Mouse (Mus musculus) cortical plate, adult 2 months (tissue): Measurements from ENCODE around the gene Fscn2.

ENCODE experiments used
- CTCF ChIP-seq: fragments of 200-500 bp; IDR thresholded peaks from 2 replicates; pipeline ENCODE4 v1.5.1; 2011; ENCODE audit warnings: mild to moderate bottlenecking, control low read depth, low read length; ENCODE audit not compliant: insufficient read depth; ENCODE audit errors: extremely low read depth
- POLR2A ChIP-seq: fragments of 200-500 bp; IDR thresholded peaks from 2 replicates; pipeline ENCODE4 v1.6.1; 2011; ENCODE audit warnings: mild to moderate bottlenecking, low read length, control low read depth; ENCODE audit not compliant: insufficient read depth; ENCODE audit errors: extremely low read depth

DNA sequence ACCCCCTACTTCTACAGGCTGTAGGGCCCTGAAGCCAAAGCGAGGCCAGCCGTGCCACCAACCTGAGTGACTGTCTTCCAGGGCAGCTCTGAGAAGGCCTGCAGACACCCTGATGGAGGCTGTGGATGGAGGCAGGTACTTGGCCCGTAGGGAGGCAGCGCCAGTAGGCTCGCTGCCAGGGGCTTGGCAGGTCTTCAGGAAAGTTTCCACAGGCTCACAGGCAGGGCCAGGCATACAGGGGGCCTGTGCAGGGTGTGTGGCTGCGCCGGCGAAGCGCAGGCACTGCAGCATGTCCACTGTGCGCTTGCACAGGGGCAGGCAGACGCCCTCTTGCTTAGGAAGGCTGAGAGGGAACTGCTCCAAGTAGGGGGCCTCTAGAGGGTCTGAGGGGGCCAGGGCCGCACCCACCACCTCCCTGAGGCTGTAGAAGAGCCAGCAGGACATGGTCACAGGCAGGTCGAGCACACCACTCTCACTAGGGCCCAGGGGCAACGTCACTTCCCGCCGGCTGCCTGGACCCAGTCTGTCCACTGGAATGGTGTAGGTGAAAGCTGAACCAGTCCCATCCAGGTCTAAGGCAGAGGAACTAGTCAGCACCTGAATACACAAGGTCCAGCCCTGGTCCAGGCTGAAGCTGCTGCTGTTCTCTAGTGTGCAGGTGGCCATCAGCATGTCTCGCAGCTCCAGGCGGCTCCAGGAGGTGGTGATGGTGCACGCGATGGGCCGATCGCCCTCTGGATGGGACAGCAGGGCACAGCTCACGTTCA, 12.7 kb downstream of the Fscn2 start:
- no peak for TF ChIP-seq POLR2A
- no peak for TF ChIP-seq CTCF
